Mouse (Mus musculus): ENCODE results near the gene Psors1c2. TPM values are rescaled to one million over a fixed set of nuclear protein-coding genes. Genes with fewer than 3 reads are reported as not detected.

The Psors1c2 gene
- polyA plus RNA-seq, 1 experiment from 2014 or later = 0.13 TPM

GRCm38 (mm10) chr17:35515911-35516640 is 16.9 kb upstream of the Psors1c2 start:
- Histone ChIP-seq H3K27ac (ENCODE audit: low read depth) (peak overlapping the region; percentile 66; the same call in 1 of the 2 replicates), H3K36me3 (replicated peaks; ENCODE audit: insufficient read depth, low read length) (peaks cover 20% of the 10 kb centered on the region), H3K9ac (replicated peaks) (peak overlapping the region; percentile 72), H3K4me3 (ENCODE audit: low read depth, low read length) (peak overlapping the region; percentile 76), H3K27me3 (ENCODE audit: insufficient read depth, low read length) (no peaks in the 10 kb centered on the region), H3K4me2 (ENCODE audit: low read depth, low read length) (peak overlapping the region; percentile 98), H3K4me1 (ENCODE audit: insufficient read depth) (peaks cover 22% of the 10 kb centered on the region), H3K9me3 (ENCODE audit: low read length) (no peaks in the 10 kb centered on the region)
- 12% methylated on average over 25 of the region's 25 CpGs for whole genome bisulfite sequencing (ENCODE audit: insufficient replicate concordance)
- peak; percentile 42 for DNase-seq
- ATAC-seq = peak; percentile 5; the same call in 1 of the 2 replicates
- TF ChIP-seq EP300 (IDR thresholded peaks at IDR 0.05; ENCODE audit: low read depth) = no peak
- no peak for TF ChIP-seq CTCF (IDR thresholded peaks at IDR 0.05; ENCODE audit: low read depth)

- Histone ChIP-seq H3K27me3 (ENCODE audit: insufficient read depth, low read length) (no peaks in the 10 kb centered on the region), H3K36me3 (replicated peaks; ENCODE audit: insufficient read depth, low read length) (peaks cover 20% of the 10 kb centered on the region), H3K4me1 (ENCODE audit: insufficient read depth) (peaks cover 22% of the 10 kb centered on the region), H3K9me3 (ENCODE audit: low read length) (no peaks in the 10 kb centered on the region), H3K4me2 (ENCODE audit: low read depth, low read length) (peak within 1 kb of the TSS; percentile 98), H3K9ac (replicated peaks) (peak within 1 kb of the TSS; percentile 72), H3K4me3 (ENCODE audit: low read depth, low read length) (peak within 1 kb of the TSS; percentile 76), H3K27ac (ENCODE audit: low read depth) (peak within 1 kb of the TSS; percentile 66; the same call in 1 of the 2 replicates)
- DNase-seq = peak; percentile 98
- TF ChIP-seq CTCF (IDR thresholded peaks at IDR 0.05; ENCODE audit: low read depth) (no peak), EP300 (IDR thresholded peaks at IDR 0.05; ENCODE audit: low read depth) (peak; percentile 84)
- ATAC-seq = peak; percentile 98
- under 1% methylated on average over 64 of the region's 67 CpGs for WGBS (ENCODE audit: insufficient replicate concordance)
These were observed 16.1 kb upstream of the Psors1c2 start, which contains the start of the genes Tcf19 and Cchcr1 for GRCm38 (mm10) chr17:35516652-35517500. Gene Tcf19, minus strand, starts transcription at chr17:35516824. Gene Cchcr1, plus strand, starts transcription at chr17:35517100.

GRCm38 (mm10) chr17:35517526-35517925 is 15.5 kb upstream of the Psors1c2 start:
- ATAC-seq (no peak), DNase-seq (no peak)
- H3K4me1 ChIP-seq (ENCODE audit: insufficient read depth) = peaks cover 22% of the 10 kb centered on the region
- TF ChIP-seq CTCF (IDR thresholded peaks at IDR 0.05; ENCODE audit: low read depth) (no peak), EP300 (IDR thresholded peaks at IDR 0.05; ENCODE audit: low read depth) (no peak)
- no peaks in the 10 kb centered on the region for H3K9me3 ChIP-seq (ENCODE audit: low read length)
- no peaks in the 10 kb centered on the region for H3K27me3 ChIP-seq (ENCODE audit: insufficient read depth, low read length)
- WGBS (ENCODE audit: insufficient replicate concordance) = 17% methylated on average over 12 of the region's 12 CpGs
- H3K36me3 ChIP-seq (replicated peaks; ENCODE audit: insufficient read depth, low read length) = peaks cover 17% of the 10 kb centered on the region
- peak overlapping the region; percentile 72 for H3K9ac ChIP-seq (replicated peaks)
- H3K4me3 ChIP-seq (ENCODE audit: low read depth, low read length) = peak overlapping the region; percentile 76
- peak overlapping the region; percentile 98 for H3K4me2 ChIP-seq (ENCODE audit: low read depth, low read length)
- peak overlapping the region; percentile 66; the same call in 1 of the 2 replicates for H3K27ac ChIP-seq (ENCODE audit: low read depth)

GRCm38 (mm10) chr17:35524354-35524753 is 8.6 kb upstream of the Psors1c2 start:
- Histone ChIP-seq H3K4me1 (ENCODE audit: insufficient read depth) (no peaks in the 10 kb centered on the region), H3K4me2 (ENCODE audit: low read depth, low read length) (no peak overlapping the region), H3K4me3 (ENCODE audit: low read depth, low read length) (no peak overlapping the region), H3K9me3 (ENCODE audit: low read length) (no peaks in the 10 kb centered on the region), H3K27me3 (ENCODE audit: insufficient read depth, low read length) (no peaks in the 10 kb centered on the region), H3K36me3 (replicated peaks; ENCODE audit: insufficient read depth, low read length) (peaks cover 13% of the 10 kb centered on the region; the same call in 1 of the 2 replicates), H3K27ac (ENCODE audit: low read depth) (no peak overlapping the region), H3K9ac (replicated peaks) (no peak overlapping the region)
- 91% methylated on average over 9 of the region's 9 CpGs for WGBS (ENCODE audit: insufficient replicate concordance)
- no peak for DNase-seq
- no peak for ATAC-seq
- TF ChIP-seq EP300 (IDR thresholded peaks at IDR 0.05; ENCODE audit: low read depth) (no peak), CTCF (IDR thresholded peaks at IDR 0.05; ENCODE audit: low read depth) (no peak)

- no peak for DNase-seq
- TF ChIP-seq CTCF (IDR thresholded peaks at IDR 0.05; ENCODE audit: low read depth) (no peak), EP300 (IDR thresholded peaks at IDR 0.05; ENCODE audit: low read depth) (no peak)
- Histone ChIP-seq H3K36me3 (replicated peaks; ENCODE audit: insufficient read depth, low read length) (peaks cover 16% of the 10 kb centered on the region; the same call in 1 of the 2 replicates), H3K9me3 (ENCODE audit: low read length) (no peaks in the 10 kb centered on the region), H3K27me3 (ENCODE audit: insufficient read depth, low read length) (no peaks in the 10 kb centered on the region), H3K4me2 (ENCODE audit: low read depth, low read length) (no peak overlapping the region), H3K4me1 (ENCODE audit: insufficient read depth) (no peaks in the 10 kb centered on the region), H3K27ac (ENCODE audit: low read depth) (no peak overlapping the region), H3K4me3 (ENCODE audit: low read depth, low read length) (no peak overlapping the region), H3K9ac (replicated peaks) (no peak overlapping the region)
- 47% methylated on average over 8 of the region's 8 CpGs for WGBS (ENCODE audit: insufficient replicate concordance)
- no peak for ATAC-seq
These were observed 6.4 kb upstream of the Psors1c2 start for GRCm38 (mm10) chr17:35526644-35527043.

GRCm38 (mm10) chr17:35532360-35532759 is 641 bp upstream of the Psors1c2 start:
- H3K4me1 ChIP-seq (ENCODE audit: insufficient read depth) = no peaks in the 10 kb centered on the region
- H3K9me3 ChIP-seq (ENCODE audit: low read length) = no peaks in the 10 kb centered on the region
- no peak for ATAC-seq
- no peak overlapping the region for H3K4me3 ChIP-seq (ENCODE audit: low read depth, low read length)
- DNase-seq = no peak
- no peak overlapping the region for H3K4me2 ChIP-seq (ENCODE audit: low read depth, low read length)
- H3K27me3 ChIP-seq (ENCODE audit: insufficient read depth, low read length) = no peaks in the 10 kb centered on the region
- no peak overlapping the region for H3K9ac ChIP-seq (replicated peaks)
- 8% methylated on average over 3 of the region's 3 CpGs for WGBS (ENCODE audit: insufficient replicate concordance)
- peaks cover 6% of the 10 kb centered on the region; the same call in 1 of the 2 replicates for H3K36me3 ChIP-seq (replicated peaks; ENCODE audit: insufficient read depth, low read length)
- no peak overlapping the region for H3K27ac ChIP-seq (ENCODE audit: low read depth)
- TF ChIP-seq CTCF (IDR thresholded peaks at IDR 0.05; ENCODE audit: low read depth) (no peak), EP300 (IDR thresholded peaks at IDR 0.05; ENCODE audit: low read depth) (no peak)

Data from liver, postnatal 0 days (tissue).